Mouse (Mus musculus) left cerebral cortex, adult 9 months (tissue): ENCODE measurements around the gene Cox10.

Experiments
- DNase-seq, 2 experiments: peaks; one replicate each; pipeline ENCODE4 v3.0.0; 2022; ENCODE audit warnings: low spot score in 2 of 2

Cox10 gene

GRCm38 (mm10) chr11:63957207-63957606 is 122.1 kb downstream of the Cox10 start:
- DNase-seq, result no peak

DNA sequence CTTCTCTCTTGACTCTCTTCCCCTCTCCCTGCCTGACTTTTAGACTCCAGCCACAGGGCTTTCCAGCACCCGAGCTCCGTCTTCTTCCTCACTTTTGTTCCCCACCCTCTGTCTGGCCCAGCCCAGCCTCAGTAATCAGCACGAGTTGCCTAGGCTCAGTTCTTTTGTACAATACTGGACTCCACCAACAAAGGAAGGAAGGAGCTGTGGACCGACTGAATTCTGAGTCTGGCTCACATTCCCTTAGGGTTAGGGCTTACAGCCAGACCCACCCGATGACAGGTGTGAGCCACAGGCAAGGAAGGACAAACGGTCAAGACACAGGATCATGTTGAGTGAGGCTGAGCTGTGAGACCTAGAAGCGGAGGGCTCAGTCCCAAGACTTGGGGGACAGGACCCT is 122.5 kb downstream of the Cox10 start:
- DNase-seq, result no peak

GRCm38 (mm10) chr11:63953887-63954286 is 125.4 kb downstream of the Cox10 start:
- DNase-seq, result no peak

DNA sequence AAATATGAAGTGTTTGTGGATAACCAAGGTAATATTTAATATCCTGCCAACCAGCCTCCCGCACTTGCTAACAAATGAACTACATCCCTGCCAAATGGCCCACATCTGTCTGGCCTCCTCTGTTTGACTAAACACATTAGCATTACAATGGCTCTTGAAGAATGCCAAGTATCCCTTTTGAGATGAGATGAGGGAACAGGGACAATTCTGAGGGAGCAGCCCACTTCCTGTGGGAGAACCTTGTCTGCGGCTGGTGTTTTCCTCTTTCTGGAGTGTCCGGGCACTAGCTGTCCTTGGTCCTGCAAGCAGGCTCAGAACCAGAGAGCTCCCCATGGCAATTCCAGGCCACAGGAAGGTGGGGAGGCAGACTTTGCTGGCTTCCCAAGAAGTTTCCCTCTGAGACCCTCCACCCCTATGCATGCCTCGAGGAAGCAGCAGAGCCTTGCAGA is 126.5 kb downstream of the Cox10 start:
- DNase-seq, result no peak

DNA sequence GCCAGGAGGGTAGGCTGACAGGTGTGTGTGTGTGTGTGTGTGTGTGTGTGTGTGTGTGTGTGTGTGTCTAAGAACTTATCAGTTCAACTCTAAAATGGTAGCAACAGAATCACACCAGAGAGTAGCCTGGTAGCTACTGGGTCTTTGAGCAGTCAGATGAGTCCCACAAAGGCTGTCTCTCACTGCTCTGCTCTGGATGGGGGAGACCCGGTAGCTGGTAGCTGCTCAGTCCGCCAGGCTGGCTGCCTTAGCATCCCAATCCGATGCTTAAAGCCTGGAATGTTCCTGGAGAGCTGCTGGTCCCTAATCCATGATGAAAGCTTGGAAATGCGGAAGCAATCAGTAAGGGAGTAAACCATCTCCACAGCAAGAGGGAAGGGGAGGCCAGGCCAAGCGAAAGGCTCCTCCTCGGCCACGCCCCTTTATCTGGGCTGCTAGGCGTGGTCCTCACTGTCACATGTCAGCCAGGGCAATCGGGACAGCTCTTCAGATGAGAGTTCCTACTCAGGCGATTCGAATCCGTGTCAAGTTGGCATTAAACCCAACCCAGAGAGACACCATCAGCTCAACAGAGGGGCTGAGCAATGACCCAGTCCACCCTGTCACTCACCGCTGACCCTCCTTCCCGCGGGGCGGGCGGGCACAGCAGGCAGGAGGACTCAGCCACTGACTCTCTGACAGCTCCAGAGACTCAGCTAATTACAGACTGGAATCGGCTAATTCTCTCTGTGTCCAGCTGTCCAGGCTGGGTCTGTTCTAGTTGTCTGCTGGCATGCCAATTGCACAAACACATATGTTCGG is 127.2 kb downstream of the Cox10 start:
- no peak for DNase-seq

DNA sequence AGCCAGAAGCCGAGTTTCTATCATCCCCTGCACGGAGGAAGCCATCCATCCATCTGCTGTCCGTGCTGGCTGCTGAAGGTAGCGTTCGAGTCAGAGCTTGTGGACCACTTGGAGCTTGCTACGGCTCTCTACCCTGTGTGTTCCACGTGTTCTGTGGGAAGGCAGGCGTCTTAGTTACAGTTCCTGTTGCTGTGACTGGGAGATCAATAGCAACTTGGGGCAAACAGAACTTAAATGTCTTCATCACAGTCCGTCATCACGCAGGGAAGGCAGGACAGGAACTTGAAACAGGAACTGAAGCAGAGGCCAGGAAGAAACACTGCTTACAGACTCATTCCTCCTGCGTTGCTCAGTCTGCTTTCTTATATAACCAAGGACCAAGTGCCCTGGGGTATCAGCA is 130.9 kb downstream of the Cox10 start:
- no peak for DNase-seq

DNA sequence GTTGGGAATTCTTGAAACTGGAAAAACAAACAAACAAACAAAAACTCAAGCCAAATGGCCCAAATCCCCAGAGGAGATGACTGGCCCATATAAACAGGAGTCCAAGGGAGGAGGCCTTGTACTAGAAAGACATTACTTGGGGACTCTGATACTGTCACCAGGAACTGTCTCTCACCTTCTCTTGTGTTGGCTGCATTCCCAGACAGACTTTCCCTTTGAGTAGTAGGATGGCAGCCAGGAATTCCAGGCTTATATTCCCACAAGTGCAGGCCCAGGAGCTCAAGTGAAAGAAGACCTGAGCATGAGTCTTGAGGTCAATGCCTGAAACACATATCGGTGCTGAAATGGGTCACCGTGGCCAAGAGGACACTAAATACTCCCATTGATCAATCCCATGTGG is 132.2 kb downstream of the Cox10 start:
- DNase-seq, result peak in 1 of 2 experiments; percentile 39

GRCm38 (mm10) chr11:63943947-63944346 is 135.3 kb downstream of the Cox10 start:
- no peak for DNase-seq

DNA sequence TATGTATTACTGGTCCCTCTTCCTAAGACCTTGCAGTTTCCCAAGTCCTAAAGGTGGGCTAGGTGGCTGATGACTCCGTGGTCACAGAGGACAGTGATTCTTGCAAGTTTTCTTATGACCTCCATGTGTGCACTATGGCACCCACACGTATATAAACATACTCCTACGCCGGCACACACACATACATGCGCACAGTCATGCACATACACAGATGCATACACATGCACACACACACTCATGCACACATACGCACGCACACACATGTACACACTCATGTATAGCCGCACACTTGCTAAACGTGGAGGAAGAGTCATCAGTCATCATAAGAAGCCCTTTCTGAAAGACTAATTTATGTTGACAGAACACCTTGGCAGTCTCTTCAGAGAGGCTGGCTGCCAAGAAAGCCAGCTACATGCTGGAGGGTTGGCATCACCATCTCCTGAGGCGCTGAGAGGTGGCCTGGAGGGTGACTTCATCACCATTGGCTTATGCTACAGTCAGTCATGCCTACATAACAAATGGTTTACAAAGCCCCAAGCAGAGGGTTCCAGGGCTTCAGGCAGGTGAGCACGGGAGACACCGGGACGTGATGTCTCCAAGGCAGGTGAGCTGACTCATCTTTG is 135.9 kb downstream of the Cox10 start:
- DNase-seq, result no peak

GRCm38 (mm10) chr11:63942177-63942576 is 137.1 kb downstream of the Cox10 start:
- no peak for DNase-seq

- DNase-seq, result no peak
Measured at GRCm38 (mm10) chr11:63936641-63937040, 142.6 kb downstream of the Cox10 start.

DNA sequence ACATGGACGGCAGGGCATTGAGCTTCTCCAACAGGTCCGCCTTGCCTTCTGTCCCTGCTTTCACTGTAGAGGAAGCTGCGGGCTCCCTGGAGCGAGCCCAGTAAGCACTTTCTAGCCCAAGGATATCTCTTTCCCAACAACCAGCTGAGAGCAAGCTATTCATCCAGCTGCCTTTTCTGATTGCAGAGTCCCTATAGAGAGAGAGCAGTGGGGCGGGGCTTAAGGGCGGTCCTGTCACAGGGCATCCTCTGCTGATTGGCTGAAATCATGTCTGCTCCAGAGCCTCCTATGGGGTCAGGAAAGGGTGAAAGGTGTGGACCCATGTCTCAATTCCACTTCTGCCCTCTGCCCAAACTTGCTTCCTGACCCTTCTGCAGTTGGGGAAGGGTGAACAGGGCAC is 152.4 kb downstream of the Cox10 start:
- DNase-seq, result no peak

GRCm38 (mm10) chr11:63925161-63925582 is 154.1 kb downstream of the Cox10 start:
- DNase-seq, result peak in 1 of 2 experiments; percentile 71

GRCm38 (mm10) chr11:63924286-63924930 is 154.9 kb downstream of the Cox10 start:
- DNase-seq, result no peak

DNA sequence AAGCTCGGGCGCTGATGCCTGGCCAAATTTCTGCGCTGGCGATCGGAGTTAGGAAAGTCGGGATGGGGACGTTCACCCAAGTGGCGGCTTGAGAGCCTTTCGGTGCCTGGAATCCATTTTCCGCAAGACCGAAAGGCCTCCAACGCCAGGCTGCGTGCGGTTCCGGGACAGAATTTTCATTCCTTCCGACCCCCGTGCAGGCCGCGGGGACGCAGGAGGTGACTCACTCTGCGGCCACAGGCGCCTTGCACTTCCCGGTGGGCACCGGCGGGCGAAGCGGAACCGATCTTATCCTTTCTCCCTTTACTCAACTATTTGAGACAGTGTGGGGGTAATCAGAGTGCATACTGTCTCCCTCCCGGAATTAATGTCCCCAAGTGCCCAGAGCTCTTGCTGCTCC is 155.9 kb downstream of the Cox10 start:
- no peak for DNase-seq

GRCm38 (mm10) chr11:63922091-63922621 is 157.1 kb downstream of the Cox10 start, which contains the start of gene Hs3st3b1:
Hs3st3b1 (minus strand) TSS chr11:63922290.
- peak; percentile 80 to 85 for DNase-seq

DNA sequence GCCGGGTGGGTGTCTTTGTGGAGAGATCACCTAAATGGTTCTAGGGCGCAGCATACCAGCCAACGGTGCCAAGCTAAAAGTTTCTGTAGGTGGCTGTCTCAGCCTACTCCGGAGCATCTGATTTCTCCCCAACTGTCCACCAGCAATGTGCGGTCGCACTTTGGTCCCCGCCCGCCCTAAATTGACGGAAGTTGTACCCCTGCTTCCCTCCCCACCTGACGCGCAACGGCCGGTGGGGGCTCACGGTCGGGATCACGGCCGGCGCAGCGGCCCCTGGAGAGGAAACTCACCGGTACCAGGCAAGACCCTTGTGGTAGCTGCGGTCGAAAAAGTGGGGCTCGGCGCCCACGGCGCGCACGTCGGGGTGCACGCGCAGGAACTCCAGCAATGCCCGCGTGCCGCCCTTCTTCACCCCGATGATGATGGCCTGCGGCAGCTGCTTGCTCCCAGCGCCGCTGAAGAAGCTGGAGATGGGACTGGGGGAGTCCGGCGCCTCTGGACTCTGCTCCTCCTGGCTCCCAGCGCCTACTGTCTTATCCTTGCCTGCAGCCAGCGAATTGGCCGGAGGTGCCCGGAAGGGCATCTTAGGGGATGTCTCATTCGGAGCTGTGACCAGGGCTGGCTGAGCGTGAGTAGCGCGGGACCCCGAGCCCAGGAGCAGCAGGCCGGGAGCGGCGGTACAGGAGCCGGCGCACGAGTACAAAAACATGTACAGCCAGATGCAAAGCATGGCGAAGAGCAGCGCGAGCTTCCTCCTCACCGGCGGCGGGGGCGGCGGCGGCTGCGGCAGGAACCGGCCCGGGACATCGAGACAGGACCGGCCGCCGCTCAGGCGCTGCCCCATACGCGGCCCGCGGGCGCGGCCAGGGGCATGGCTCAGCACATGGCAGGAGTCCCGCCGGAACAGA is 158.0 kb downstream of the Cox10 start:
- DNase-seq, result no peak

DNA sequence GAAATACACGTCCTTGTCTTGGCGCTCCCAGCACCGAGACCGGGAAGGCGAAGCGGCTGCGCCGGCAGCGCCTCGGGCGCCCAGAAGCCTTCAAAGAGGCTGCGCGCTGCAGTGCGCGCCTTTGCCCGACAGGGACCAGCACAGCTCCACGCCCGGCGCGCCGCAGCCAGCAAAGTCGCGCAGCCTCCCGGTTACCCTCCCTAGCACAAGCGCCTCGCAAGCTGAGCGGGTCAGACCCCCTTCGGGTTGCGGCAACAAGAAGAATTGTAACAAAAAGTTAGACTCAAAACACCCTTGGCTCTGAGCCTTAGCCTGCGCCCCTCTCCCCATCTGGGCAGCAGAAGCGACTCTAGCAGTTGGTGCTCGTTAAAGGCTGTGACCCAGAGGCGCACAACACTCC is 158.7 kb downstream of the Cox10 start:
- DNase-seq, result peak in 1 of 2 experiments; percentile 57

DNA sequence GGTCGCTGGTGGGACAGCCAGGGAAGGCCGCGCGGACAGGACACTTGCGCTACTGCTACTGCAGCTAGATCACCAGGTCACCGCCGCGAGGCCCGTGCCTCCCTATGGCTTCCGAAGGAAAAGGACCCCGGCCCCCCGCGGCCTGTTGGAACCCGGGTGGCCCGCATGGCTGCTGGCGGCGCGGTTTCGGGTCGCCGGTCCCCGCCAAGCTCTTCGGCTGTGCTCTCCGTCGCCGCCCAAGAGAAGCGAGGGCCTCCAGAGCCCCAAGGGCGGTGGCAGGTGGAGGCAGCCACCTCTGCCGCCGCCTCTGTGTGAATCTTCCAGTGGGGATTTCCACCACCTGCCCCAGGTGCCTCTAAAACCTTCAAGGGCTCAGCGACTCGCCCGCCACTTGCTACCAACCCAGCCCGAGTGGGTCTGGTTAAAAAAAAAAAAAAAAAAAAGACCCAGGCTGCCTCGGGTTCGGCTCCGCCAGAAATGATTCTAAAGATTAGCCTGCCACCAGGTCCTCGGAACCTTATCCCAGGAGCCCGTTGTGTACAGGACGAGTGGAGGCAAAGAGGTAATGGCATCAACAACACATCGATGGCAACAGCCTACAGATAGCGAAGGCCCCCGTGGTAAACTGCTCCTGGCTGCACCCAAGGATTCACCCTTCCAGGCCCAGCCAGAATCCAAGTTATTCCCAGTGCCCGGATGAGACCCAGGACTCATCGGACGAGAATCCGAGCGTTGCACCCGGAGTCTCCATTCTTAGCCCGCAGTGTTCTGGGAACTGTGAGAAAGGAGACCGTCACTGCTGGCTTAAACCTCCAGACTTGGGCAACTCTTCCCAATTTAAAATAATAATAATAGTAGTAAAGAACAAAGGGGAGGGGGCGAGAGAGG is 159.8 kb downstream of the Cox10 start:
- DNase-seq, result no peak
